Mouse (Mus musculus) E14TG2a.4 (cell line): ENCODE measurements at regions not wholly inside any gene's neighbourhood (a gene's known extent, or its start where the extent isn't known, plus 50 kb on each side); places are given as distances from the start of the nearest gene placed in this dataset.

ENCODE experiments used
- CTCF ChIP-seq: conservative IDR thresholded peaks from 2 replicates; pipeline ENCODE4 v1.5.1; 2014; ENCODE audit warnings: low read length
- NANOG ChIP-seq: IDR thresholded peaks from 2 replicates; pipeline ENCODE4 v1.6.1; 2014; ENCODE audit warnings: borderline replicate concordance, low read length, mixed read lengths
- POU5F1 ChIP-seq: IDR thresholded peaks from 2 replicates; pipeline ENCODE4 v1.6.1; 2014; ENCODE audit warnings: low read length, borderline replicate concordance

- TF ChIP-seq CTCF (no peak), NANOG (no peak), POU5F1 (no peak)
Observed at GRCm38 (mm10) chr10:39242398-39242797, 78.8 kb upstream of the Ccn6 start.
